Mouse (Mus musculus) urinary bladder, adult 2 months (tissue): ENCODE results near the gene Tle3. TPM values are rescaled to one million over a fixed set of nuclear protein-coding genes. Genes with fewer than 3 reads are reported as not detected.

Experiments used
- DNase-seq: peaks from one replicate; pipeline ENCODE4 v3.0.0; 2022; ENCODE audit warnings: low spot score
- polyA plus RNA-seq: library from polyadenylated mRNA; depleted of rRNA; stranded (reverse); fragments of >200 nt; gene quantifications from 2 replicates; pipeline ENCODE4 v1.2.3, GENCODE M21; 2012; rRNA removed

Gene Tle3
- 39.4 and 49.1 TPM in 2 replicates for polyA plus RNA-seq

GRCm38 (mm10) chr9:61371755-61372509, at the start of gene Tle3:
TSS of gene Tle3 (plus strand) at chr9:61372366.
- peak; percentile 91 for DNase-seq

- DNase-seq = no peak
These were observed 48.9 kb upstream of the Tle3 start for GRCm38 (mm10) chr9:61323221-61323620.

- no peak for DNase-seq
These were observed 48.3 kb upstream of the Tle3 start for GRCm38 (mm10) chr9:61323879-61324278.

GRCm38 (mm10) chr9:61324354-61324753, 47.8 kb upstream of the Tle3 start:
- DNase-seq = no peak

- no peak for DNase-seq
These were observed 47.2 kb upstream of the Tle3 start for GRCm38 (mm10) chr9:61325012-61325411.

GRCm38 (mm10) chr9:61325931-61326351, 46.2 kb upstream of the Tle3 start:
- DNase-seq = no peak

GRCm38 (mm10) chr9:61326922-61327321, 45.2 kb upstream of the Tle3 start:
- no peak for DNase-seq

GRCm38 (mm10) chr9:61328173-61328572, 44.0 kb upstream of the Tle3 start:
- no peak for DNase-seq

- no peak for DNase-seq
These were observed 41.4 kb upstream of the Tle3 start for GRCm38 (mm10) chr9:61330747-61331146.

GRCm38 (mm10) chr9:61332226-61332936, 39.8 kb upstream of the Tle3 start:
- no peak for DNase-seq

GRCm38 (mm10) chr9:61336179-61336578, 36.0 kb upstream of the Tle3 start:
- DNase-seq = no peak

- DNase-seq = no peak
These were observed 35.3 kb upstream of the Tle3 start for GRCm38 (mm10) chr9:61336591-61337587.

GRCm38 (mm10) chr9:61337665-61338064, 34.5 kb upstream of the Tle3 start:
- no peak for DNase-seq

GRCm38 (mm10) chr9:61339311-61339710, 32.9 kb upstream of the Tle3 start:
- DNase-seq = no peak

GRCm38 (mm10) chr9:61340333-61340732, 31.8 kb upstream of the Tle3 start:
- no peak for DNase-seq

- DNase-seq = no peak
These were observed 29.9 kb upstream of the Tle3 start for GRCm38 (mm10) chr9:61342297-61342696.

GRCm38 (mm10) chr9:61344684-61345083, 27.5 kb upstream of the Tle3 start:
- no peak for DNase-seq

GRCm38 (mm10) chr9:61347011-61347410, 25.2 kb upstream of the Tle3 start:
- no peak for DNase-seq

- DNase-seq = no peak
These were observed 24.1 kb upstream of the Tle3 start for GRCm38 (mm10) chr9:61348036-61348435.

- DNase-seq = no peak
These were observed 23.6 kb upstream of the Tle3 start for GRCm38 (mm10) chr9:61348616-61349015.

- DNase-seq = no peak
These were observed 22.5 kb upstream of the Tle3 start for GRCm38 (mm10) chr9:61349697-61350096.

GRCm38 (mm10) chr9:61351164-61351563, 21.0 kb upstream of the Tle3 start:
- DNase-seq = no peak
